Mouse (Mus musculus) neutrophil, adult 5-6 weeks (primary cell): ENCODE data around the gene Zfp948. TPM values are rescaled to one million over a fixed set of nuclear protein-coding genes. Genes with fewer than 3 reads are reported as not detected.

Experiments used
- ATAC-seq: fragments of 151-379, 151-347 bp; 2 replicates; pipeline ENCODE4 v1.8.0; 2017; ENCODE audit warnings: mild to moderate bottlenecking, moderate TSS enrichment; ENCODE audit not compliant: insufficient number of reproducible peaks, poor library complexity, low FRiP score, severe bottlenecking; ENCODE audit errors: extremely low read depth
- total RNA-seq: library from RNA; stranded (forward); fragments of 200-1000 nt; gene quantifications from 2 replicates; pipeline ENCODE4 v1.2.3, GENCODE M21; 2017

Zfp948 gene
- 4.3 and 4.9 TPM in 2 replicates for total RNA-seq

- ATAC-seq: peak; percentile 63
Observed at GRCm38 (mm10) chr17:21566728-21567349, at the start of gene Zfp948. Gene Zfp948, plus strand, starts transcription at chr17:21567008.

DNA sequence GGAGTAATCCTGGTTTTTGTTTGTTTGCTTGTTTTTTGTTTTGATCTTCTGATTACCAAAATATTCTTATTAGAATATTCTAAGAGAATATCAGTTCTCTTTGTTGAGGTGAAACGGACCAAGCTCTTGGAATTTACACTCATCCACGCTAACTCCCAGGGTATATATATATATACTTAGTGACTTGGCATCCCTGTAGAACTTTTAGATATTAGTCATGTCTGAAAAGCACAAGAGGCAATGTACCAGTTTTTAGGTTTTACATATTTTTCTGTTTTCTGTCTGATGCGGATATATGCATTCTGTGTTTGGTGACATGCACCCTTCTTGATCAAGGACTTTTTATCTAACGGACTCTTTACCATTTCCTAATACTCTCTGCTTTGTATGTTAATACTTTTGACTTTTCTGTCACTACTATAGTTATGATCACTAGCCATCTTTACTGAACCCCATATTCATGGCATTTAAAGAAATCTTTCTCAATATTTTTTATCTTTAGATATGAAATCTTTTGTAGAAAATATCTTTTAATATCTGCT is 49.6 kb upstream of the Zfp948 start:
- no peak for ATAC-seq

- no peak for ATAC-seq
Observed at GRCm38 (mm10) chr17:21526270-21526669, 40.5 kb upstream of the Zfp948 start.

- ATAC-seq: no peak
Observed at GRCm38 (mm10) chr17:21530645-21531330, 36.0 kb upstream of the Zfp948 start.

GRCm38 (mm10) chr17:21531621-21532020 is 35.2 kb upstream of the Zfp948 start:
- no peak for ATAC-seq

DNA sequence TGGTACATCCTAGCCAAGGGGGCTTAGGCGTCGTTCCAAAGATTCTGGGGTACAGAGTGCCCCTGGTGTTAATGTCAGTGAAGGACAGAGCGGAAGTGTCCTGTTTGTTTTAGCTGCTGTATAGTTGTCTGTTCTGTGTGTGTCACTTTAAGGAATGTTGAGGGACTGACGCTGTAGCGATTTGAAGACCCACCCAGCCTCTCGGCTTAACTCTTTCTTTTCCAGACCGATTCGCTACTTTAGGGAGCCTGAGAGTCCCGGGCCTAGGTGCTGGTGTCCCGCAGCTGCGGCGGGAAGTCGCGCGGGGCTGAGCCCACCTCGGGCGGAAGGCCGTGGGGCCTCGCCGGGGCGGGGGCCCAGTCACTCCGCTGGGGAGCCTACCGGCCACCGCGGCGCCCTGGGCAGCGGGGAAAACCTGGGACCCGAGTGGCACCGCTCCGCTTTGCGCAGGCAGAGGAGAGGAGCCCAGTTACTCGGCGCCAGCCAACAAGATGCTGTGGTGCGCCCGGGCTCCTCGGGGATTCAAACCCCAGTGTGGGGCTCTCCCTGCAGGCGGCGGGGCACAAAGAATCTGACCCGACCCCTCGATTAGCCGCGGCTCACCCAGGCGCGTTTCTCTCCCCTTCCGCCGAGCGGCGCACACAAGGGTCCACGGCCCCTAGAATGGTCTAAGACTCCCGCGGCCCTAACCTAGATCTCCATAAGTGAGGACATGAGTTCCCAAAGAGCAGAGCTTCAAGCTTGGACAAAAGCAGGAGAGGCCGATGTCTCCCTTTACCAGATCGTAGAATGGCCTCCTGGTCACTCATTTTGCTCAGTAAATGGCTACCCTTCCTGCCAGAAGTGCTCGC is 34.5 kb upstream of the Zfp948 start:
- ATAC-seq: peak; percentile 42

DNA sequence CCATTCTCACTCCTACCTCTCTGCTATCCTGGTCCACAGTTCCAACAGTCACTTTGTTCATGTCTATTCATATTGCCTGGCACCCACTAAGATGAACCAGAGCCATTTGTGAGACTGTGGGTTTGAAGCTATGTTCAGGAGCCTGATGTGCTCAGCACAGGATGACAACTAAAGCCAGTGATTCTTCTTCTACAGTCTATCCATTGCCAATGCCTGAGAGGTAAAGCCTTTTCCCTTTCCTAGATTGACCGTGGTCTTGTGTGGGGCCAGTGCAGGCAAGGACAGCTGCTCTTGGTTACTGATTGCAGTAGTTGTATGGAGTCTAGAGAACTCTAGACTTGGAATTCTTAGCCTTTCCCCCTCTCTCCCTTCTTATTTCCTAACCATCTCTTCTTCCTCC is 32.8 kb upstream of the Zfp948 start:
- ATAC-seq: no peak

DNA sequence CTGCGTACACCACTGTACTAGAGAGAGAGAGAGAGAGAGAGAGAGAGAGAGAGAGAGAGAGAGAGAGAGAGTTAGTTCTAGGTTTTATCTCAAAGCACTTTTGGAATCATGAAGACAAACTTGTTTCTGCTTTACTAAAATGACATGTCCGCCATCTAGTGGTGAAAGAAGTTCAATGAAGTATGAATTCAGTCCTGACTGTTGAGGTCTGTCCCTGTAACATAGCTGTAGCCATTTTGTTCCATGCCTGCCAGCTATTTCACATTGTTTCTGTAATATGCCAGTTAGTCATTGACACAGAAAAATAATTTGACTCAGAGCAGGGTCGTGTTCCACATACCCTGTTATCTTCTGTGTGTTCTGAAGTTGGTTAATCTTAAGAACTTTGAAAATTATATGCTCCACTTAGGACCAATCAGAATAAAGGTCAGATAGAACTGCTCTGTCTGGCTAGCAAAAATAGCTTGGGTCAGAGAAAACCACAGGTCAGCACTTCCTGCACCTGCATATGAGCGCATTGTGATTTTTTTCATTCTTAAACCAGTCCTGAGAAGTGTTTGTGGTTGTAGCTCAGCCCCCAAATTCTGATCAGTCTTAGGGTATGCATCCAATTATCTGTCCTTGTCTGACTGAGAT is 32.2 kb upstream of the Zfp948 start:
- ATAC-seq: peak; percentile 69

- peak; percentile 45 for ATAC-seq
Observed at GRCm38 (mm10) chr17:21535096-21536001, 31.5 kb upstream of the Zfp948 start, which contains the start of gene Zfp52. Gene Zfp52, plus strand, starts transcription at chr17:21535539.

DNA sequence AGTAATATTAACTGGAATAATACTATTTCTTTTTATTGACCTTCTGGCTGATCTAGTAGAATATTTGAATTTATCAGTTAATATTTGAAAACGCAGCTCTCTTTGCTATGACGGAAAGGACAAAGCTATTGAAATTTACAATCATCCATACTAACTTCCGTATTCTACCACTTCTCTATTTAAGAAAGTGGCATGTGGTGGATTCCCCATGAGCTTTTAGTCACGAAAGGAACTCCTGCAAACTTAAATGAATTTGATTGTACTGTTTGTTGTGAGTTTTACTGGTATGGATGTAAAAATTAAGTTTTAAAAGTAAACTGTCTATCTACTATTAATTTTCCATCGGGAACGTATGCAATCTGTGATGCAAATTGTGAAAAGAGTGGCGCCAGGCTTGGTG is 30.7 kb upstream of the Zfp948 start:
- ATAC-seq: 0 out of 2 replicates have a peak, but pooled peaks have one; percentile 21

GRCm38 (mm10) chr17:21536676-21537075 is 30.1 kb upstream of the Zfp948 start:
- no peak for ATAC-seq

GRCm38 (mm10) chr17:21557831-21558230 is 9.0 kb upstream of the Zfp948 start:
- no peak for ATAC-seq

- ATAC-seq: peak; percentile 93
Observed at GRCm38 (mm10) chr17:21566220-21566619, 588 bp upstream of the Zfp948 start.

DNA sequence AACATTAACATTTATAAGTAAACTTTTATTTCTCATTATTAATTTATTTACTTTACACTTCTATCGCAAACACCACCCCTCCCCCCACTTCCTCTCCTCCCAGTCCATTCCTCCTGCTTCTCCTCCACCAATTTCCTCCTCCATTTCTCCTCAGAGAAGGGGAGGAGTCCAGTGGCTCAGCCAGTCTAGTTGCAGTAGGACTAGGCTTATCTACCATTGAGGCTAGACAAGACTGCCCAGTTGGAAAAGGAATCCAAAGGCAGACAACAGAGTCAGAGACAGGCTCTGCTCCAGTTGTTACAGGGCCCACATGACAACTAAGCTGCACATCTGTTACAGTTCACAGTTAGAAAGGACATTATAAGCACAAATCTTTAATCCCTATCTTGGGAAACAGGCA is 888 bp downstream of the Zfp948 start:
- ATAC-seq: no peak

- no peak for ATAC-seq
Observed at GRCm38 (mm10) chr17:21579080-21579479, 12.3 kb downstream of the Zfp948 start.

DNA sequence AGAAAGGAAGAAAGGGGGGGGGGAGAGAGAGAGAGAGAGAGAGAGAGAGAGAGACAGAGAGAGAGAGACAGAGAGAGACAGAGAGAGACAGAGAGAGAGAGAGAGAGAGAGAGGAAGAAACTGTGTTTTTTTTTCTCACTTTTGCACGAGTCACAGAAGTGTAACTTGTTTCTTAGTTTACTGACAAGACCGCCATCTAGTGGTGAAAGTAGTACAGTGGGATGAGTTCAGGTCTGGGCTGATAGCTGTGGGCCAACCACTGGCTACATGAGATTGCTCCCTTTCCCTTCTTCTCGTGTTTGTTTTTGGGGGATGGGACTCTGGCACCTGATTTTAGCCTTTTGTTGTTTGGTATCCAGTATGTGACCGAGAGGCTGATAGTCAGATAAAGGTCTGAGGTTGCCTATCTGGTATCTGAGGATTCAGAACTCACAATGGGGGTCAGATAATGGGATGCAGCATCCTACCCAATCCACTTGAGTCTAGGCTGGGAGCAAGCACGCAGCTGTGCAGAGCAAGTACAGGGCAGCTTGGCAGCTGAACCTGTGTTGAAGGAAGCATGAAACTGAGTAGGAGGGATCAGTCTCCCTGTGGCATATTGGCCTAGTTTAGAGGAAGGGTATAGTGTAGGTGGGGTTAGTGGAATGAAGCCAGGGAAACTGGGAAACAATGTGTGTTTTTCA is 12.8 kb downstream of the Zfp948 start:
- peak; percentile 90 for ATAC-seq

DNA sequence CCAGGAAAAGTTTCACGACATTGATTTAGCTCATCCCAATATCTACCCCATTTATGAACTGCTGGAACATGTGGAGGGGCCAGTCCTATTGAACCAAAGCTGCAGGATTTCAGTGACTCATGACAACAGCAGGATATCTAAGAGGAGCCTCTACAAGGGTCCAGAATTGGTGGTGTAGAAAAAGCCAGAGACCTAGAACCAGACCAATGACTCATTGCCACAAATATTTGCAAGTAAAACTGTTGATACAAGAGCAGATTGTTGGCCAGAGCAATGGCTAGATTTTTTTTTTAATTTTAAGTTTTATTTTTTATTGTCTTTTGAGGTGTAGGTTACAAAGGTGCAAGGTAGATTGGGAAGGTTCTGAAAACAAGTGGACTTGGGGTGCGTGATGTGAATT is 18.7 kb downstream of the Zfp948 start:
- no peak for ATAC-seq

DNA sequence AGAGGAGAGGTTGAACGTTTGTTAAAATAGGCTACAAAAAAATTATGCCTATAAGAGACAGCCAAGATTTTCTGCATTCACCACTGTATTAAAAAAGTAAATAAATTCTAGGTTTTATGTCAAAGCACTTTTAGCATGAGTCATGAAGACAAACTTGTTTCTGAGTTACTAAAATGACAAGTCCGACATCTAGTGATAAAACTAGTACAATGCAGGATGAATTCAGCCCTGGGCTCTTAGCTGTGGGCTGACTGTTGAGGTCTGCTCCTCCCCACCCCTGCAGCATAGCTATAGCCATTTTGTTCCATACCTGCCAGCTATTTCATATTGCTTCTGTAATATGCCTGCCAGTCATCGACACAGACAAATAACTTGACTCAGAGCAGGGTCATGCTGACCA is 49.5 kb downstream of the Zfp948 start:
- no peak for ATAC-seq
